Mouse (Mus musculus): ENCODE data around the gene Srebf2.

GRCm38 (mm10) chr15:82145851-82146769, 871 bp upstream of the Srebf2 start:
- TF ChIP-seq POLR2A (IDR thresholded peaks at IDR 0.05; ENCODE audit: insufficient read length, low read depth) (no peak), USF1 (IDR thresholded peaks at IDR 0.05; ENCODE audit: low read depth) (no peak), TCF12 (IDR thresholded peaks at IDR 0.05; ENCODE audit: insufficient read depth, poor library complexity, severe bottlenecking) (no peak), POLR2AphosphoS2 (IDR thresholded peaks at IDR 0.05; ENCODE audit: insufficient read length, low read depth) (no peak), MYOG (IDR thresholded peaks at IDR 0.05; ENCODE audit: control insufficient read depth in 1 of 3, insufficient read depth in 1 of 3, insufficient read length in 2 of 3, low read depth in 2 of 3) (peak in 2 of 3 experiments; percentile 3 to 47), E2F4 (IDR thresholded peaks at IDR 0.05; ENCODE audit: insufficient read depth) (no peak), CEBPB (IDR thresholded peaks at IDR 0.05; ENCODE audit: insufficient read depth, poor library complexity, severe bottlenecking) (no peak), MYOD1 (IDR thresholded peaks at IDR 0.05; ENCODE audit: control insufficient read depth in 1 of 3, insufficient read length in 2 of 3, low read depth in 2 of 3) (peak in 1 of 3 experiments; percentile 34), MAX (IDR thresholded peaks at IDR 0.05; ENCODE audit: low read depth) (no peak), SRF (IDR thresholded peaks at IDR 0.05; ENCODE audit: control insufficient read depth, insufficient read length, low read depth) (no peak)
